Comparison of ENCODE assay signal across 8 mouse cellular contexts in the genomic region with DNA sequence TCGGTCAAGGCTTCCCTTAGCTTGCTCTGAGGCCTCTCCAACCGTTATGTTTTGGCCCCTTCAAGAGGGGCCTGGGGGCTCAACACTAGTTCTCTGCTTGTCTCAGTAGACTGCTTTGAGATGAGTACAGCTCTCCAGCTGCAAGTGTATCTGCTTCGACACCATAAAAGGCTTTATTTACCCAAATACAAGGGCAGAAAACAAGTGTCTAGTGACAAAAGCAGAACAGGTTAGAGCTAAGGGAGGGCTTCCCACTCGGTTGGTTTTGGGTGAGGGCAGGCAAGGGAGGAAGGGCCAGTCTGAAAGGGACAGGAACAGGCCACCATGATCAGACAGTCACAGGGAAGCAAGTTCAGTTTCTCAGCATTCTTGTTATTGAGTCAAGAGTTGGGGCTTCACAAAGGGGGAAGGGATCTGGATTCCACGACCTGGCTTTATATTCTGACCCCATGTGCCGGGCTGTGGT. TPM values are rescaled to one million over a fixed set of nuclear protein-coding genes. Genes with fewer than 3 reads are reported as not detected.
DNase-seq lines count a peak whose midpoint lies in the region; ATAC-seq and TF ChIP-seq lines count a peak whose summit lies in the region.

No protein-coding gene starts in this region.

- peak overlapping the region; percentile 73 for H3K4me3 ChIP-seq in lung, embryonic 14.5 days (ENCODE audit: low read depth, low read length)
- peak overlapping the region; percentile 86 for H3K4me3 ChIP-seq in forebrain, embryonic 10.5 days
- peak overlapping the region; percentile 82 for H3K4me3 ChIP-seq in hindbrain, postnatal 0 days (ENCODE audit: low read length)
- H3K4me3 ChIP-seq in macrophage (ENCODE audit: inconsistent target) = peak overlapping the region; percentile 91

- peak overlapping the region; percentile 98 for H3K27ac ChIP-seq in lung, embryonic 14.5 days (ENCODE audit: low read depth)
- H3K27ac ChIP-seq in forebrain, embryonic 10.5 days = peak overlapping the region; percentile 99
- H3K27ac ChIP-seq in hindbrain, postnatal 0 days = peak overlapping the region; percentile 96
- peak overlapping the region; percentile 100 for H3K27ac ChIP-seq in macrophage

- TF ChIP-seq CTCF in lung, embryonic 14.5 days (IDR thresholded peaks at IDR 0.05; ENCODE audit: low read depth) = no peak
- TF ChIP-seq CTCF in hindbrain, postnatal 0 days (IDR thresholded peaks at IDR 0.05; ENCODE audit: low read depth) = no peak

- H3K79me2 ChIP-seq in macrophage (ENCODE audit: inconsistent target) = peaks cover 84% of the 10 kb centered on the region

- H3K27me3 ChIP-seq in lung, embryonic 14.5 days (ENCODE audit: insufficient read depth, low read length) = no peaks in the 10 kb centered on the region
- no peaks in the 10 kb centered on the region for H3K27me3 ChIP-seq in forebrain, embryonic 10.5 days (ENCODE audit: poor library complexity, severe bottlenecking)
- H3K27me3 ChIP-seq in hindbrain, postnatal 0 days (ENCODE audit: insufficient read depth, low read length) = no peaks in the 10 kb centered on the region

- no peak for ATAC-seq in lung, embryonic 14.5 days (ENCODE audit: insufficient read depth)
- ATAC-seq in hindbrain, postnatal 0 days = no peak

- H3K4me2 ChIP-seq in lung, embryonic 14.5 days = peak overlapping the region; percentile 73
- peak overlapping the region; percentile 93 for H3K4me2 ChIP-seq in hindbrain, postnatal 0 days (ENCODE audit: low read depth, low read length)

- 7% methylated on average over 6 of the region's 6 CpGs for WGBS in lung, embryonic 14.5 days
- WGBS in forebrain, embryonic 10.5 days = 19% methylated on average over 6 of the region's 6 CpGs
- 3% methylated on average over 6 of the region's 6 CpGs for WGBS in hindbrain, postnatal 0 days
- 6% methylated on average over 6 of the region's 6 CpGs for WGBS in macrophage (ENCODE audit: missing documents)

- H3K36me3 ChIP-seq in lung, embryonic 14.5 days (ENCODE audit: insufficient read depth) = peaks cover 35% of the 10 kb centered on the region
- peaks cover 51% of the 10 kb centered on the region for H3K36me3 ChIP-seq in forebrain, embryonic 10.5 days (replicated peaks)
- peaks cover 25% of the 10 kb centered on the region; the same call in 1 of the 2 replicates for H3K36me3 ChIP-seq in hindbrain, postnatal 0 days (ENCODE audit: insufficient read depth, low read length)
- H3K36me3 ChIP-seq in macrophage (ENCODE audit: inconsistent target) = peaks cover 16% of the 10 kb centered on the region

- peak; percentile 32 for DNase-seq in lung, embryonic 14.5 days
- DNase-seq in lung, adult 18-20 months = no peak
- DNase-seq in forebrain, embryonic 10.5 days (ENCODE audit: extremely low spot score, low spot score) = no peak
- no peak for DNase-seq in hindbrain, postnatal 0 days (ENCODE audit: low spot score)
- DNase-seq in frontal cortex, postnatal 14 days (ENCODE audit: low spot score in 2 of 2) = no peak
- no peak for DNase-seq in left cerebral cortex, adult 11 months (ENCODE audit: low spot score)
- no peak for DNase-seq in thymus, adult 18-20 months

- no peaks in the 10 kb centered on the region for H3K9me3 ChIP-seq in lung, embryonic 14.5 days (ENCODE audit: low read depth, low read length)
- H3K9me3 ChIP-seq in forebrain, embryonic 10.5 days = no peaks in the 10 kb centered on the region
- H3K9me3 ChIP-seq in hindbrain, postnatal 0 days (ENCODE audit: low read length) = no peaks in the 10 kb centered on the region

- H3K9ac ChIP-seq in lung, embryonic 14.5 days = peak overlapping the region; percentile 92
- H3K9ac ChIP-seq in hindbrain, postnatal 0 days (replicated peaks; ENCODE audit: low read length) = peak overlapping the region; percentile 98

- H3K4me1 ChIP-seq in lung, embryonic 14.5 days (ENCODE audit: insufficient read depth) = peaks cover 10% of the 10 kb centered on the region
- peaks cover 59% of the 10 kb centered on the region for H3K4me1 ChIP-seq in forebrain, embryonic 10.5 days
- peaks cover 23% of the 10 kb centered on the region for H3K4me1 ChIP-seq in hindbrain, postnatal 0 days (ENCODE audit: insufficient read depth, low read length)

RNA-seq across cellular contexts. Expression of a gene that starts 1.4 kb away (rescaled TPM):
- 36.7 and 37.0 TPM in 2 replicates for polyA plus RNA-seq in lung, embryonic 14.5 days (2014; fragmentation: Nextera tagmentation; extraction: Ambion mirVana)
- 66.0 and 69.1 TPM in 2 replicates for polyA plus RNA-seq in forebrain, embryonic 10.5 days (2016; fragmentation: Nextera tagmentation; extraction: Ambion mirVana)
- total RNA-seq in hindbrain, postnatal 0 days (2014; rRNA removed) = 45.5 and 57.8 TPM in 2 replicates
- 37.9 and 39.0 TPM in 2 replicates for polyA plus RNA-seq in hindbrain, postnatal 0 days (2015; fragmentation: Nextera tagmentation; extraction: Ambion mirVana)
- 100 to 1,000 TPM; 115 to 354 (median 220) TPM for total RNA-seq in macrophage (2018; cell fraction: chromatin; rRNA removed)
- total RNA-seq in macrophage (2018; cell fraction: cytosol; rRNA removed) = 100 to 1,000 TPM; 154 to 259 (median 208) TPM
- 100 to 1,000 TPM; 160 to 320 (median 230) TPM for total RNA-seq in macrophage (2018; cell fraction: nucleus; rRNA removed)
- polyA plus RNA-seq in macrophage (2018) = 189 to 264 TPM (median 249 TPM) in 3 replicates
